ENCODE assay signal across 11 mouse cellular contexts in genomic region chr11:70433951-70434350, GRCm38 (mm10). TPM values are rescaled to one million over a fixed set of nuclear protein-coding genes. Genes with fewer than 3 reads are reported as not detected.
DNase-seq lines count a peak whose midpoint lies in the region; ATAC-seq and TF ChIP-seq lines count a peak whose summit lies in the region.
"Had no signal": no experiment of that assay in that cellular context is flagged by ENCODE, and none has a peak within 500 bp of the region (broad histone marks: within the 10 kb centered on the region; RNA-seq: fewer than 3 reads in every experiment).

No protein-coding gene starts in this region.

- no peak for DNase-seq in heart, adult 2 months
- DNase-seq in CD4-positive helper T cell, adult 2 months (ENCODE audit: low read depth, low spot score): peak; percentile 52
- no peak for DNase-seq in cerebellum, postnatal 4 days (ENCODE audit: low spot score in 2 of 2)
- no peak for DNase-seq in gastrocnemius, adult 18-20 months (ENCODE audit: low spot score)
- DNase-seq in cerebellum, adult 11 months: no peak
- DNase-seq: gastrocnemius, postnatal 36 days; spleen, adult 18-20 months had no signal

- intact Hi-C loops in heart, adult 2 months (cut with DNase I): loop anchor here (1.0 to 5.0 kb wide), 3 partner anchors 15 to 323 kb away; no protein-coding TSS in a partner anchor

- no peak overlapping the region for H3K4me3 ChIP-seq in heart, embryonic 11.5 days (ENCODE audit: low read depth, low read length)
- no peak overlapping the region for H3K4me3 ChIP-seq in heart, adult 2 months
- peak overlapping the region; percentile 73; the same call in 1 of the 2 replicates for H3K4me3 ChIP-seq in forebrain, embryonic 15.5 days
- H3K4me3 ChIP-seq in liver, embryonic 16.5 days (ENCODE audit: low read depth, low read length): peak overlapping the region; percentile 72

- no peak for TF ChIP-seq POLR2A in heart, adult 2 months (IDR thresholded peaks at IDR 0.05; ENCODE audit: insufficient read depth, low read depth, low read length)

- no peak for TF ChIP-seq CTCF in heart, adult 2 months (IDR thresholded peaks at IDR 0.05)

- 0 out of 2 replicates have a peak, but pooled peaks cover 2% of the 10 kb centered on the region for H3K36me3 ChIP-seq in heart, embryonic 11.5 days (ENCODE audit: control insufficient read depth, insufficient read depth, low read length)
- no peaks in the 10 kb centered on the region for H3K36me3 ChIP-seq in heart, adult 2 months (ENCODE audit: control insufficient read depth, insufficient read depth, low read length)
- H3K36me3 ChIP-seq in forebrain, embryonic 15.5 days: peaks cover 30% of the 10 kb centered on the region
- H3K36me3 ChIP-seq in liver, embryonic 16.5 days (ENCODE audit: control insufficient read depth, insufficient read depth): peaks cover 3% of the 10 kb centered on the region

- no peak for TF ChIP-seq EP300 in heart, adult 2 months (IDR thresholded peaks at IDR 0.05; ENCODE audit: insufficient read depth, low read depth, low read length)

- no peak overlapping the region for H3K9ac ChIP-seq in heart, embryonic 11.5 days (ENCODE audit: low read depth, low read length)
- no peak overlapping the region for H3K9ac ChIP-seq in heart, adult 2 months (ENCODE audit: low read depth, low read length)
- H3K9ac ChIP-seq in forebrain, embryonic 15.5 days (replicated peaks): peak overlapping the region; percentile 84; the same call in 1 of the 2 replicates
- 0 out of 2 replicates have a peak overlapping the region, but pooled peaks have one; percentile 16 for H3K9ac ChIP-seq in liver, embryonic 16.5 days (ENCODE audit: low read depth, low read length)

- H3K4me2 ChIP-seq in heart, embryonic 11.5 days: peak overlapping the region; percentile 93
- peak overlapping the region; percentile 73 for H3K4me2 ChIP-seq in forebrain, embryonic 15.5 days (replicated peaks)
- peak overlapping the region; percentile 87 for H3K4me2 ChIP-seq in liver, embryonic 16.5 days (ENCODE audit: low read depth, low read length)

- no peaks in the 10 kb centered on the region for H3K27me3 ChIP-seq in heart, embryonic 11.5 days (ENCODE audit: control insufficient read depth, insufficient read depth, low read length)
- H3K27me3 ChIP-seq in heart, adult 2 months (ENCODE audit: control insufficient read depth, insufficient read depth, low read length): no peaks in the 10 kb centered on the region
- H3K27me3 ChIP-seq in forebrain, embryonic 15.5 days: no peaks in the 10 kb centered on the region
- H3K27me3 ChIP-seq in liver, embryonic 16.5 days (ENCODE audit: control insufficient read depth, insufficient read depth, low read depth, low read length): no peaks in the 10 kb centered on the region

- H3K9me3 ChIP-seq in heart, embryonic 11.5 days (replicated peaks; ENCODE audit: control insufficient read depth, low read length): no peaks in the 10 kb centered on the region
- no peaks in the 10 kb centered on the region for H3K9me3 ChIP-seq in forebrain, embryonic 15.5 days
- no peaks in the 10 kb centered on the region for H3K9me3 ChIP-seq in liver, embryonic 16.5 days (replicated peaks; ENCODE audit: control insufficient read depth, low read length)

- 90% methylated on average over 3 of the region's 3 CpGs for WGBS in heart, embryonic 11.5 days (ENCODE audit: insufficient replicate concordance)
- 95% methylated on average over 3 of the region's 3 CpGs for WGBS in heart, adult 2 months
- 94% methylated on average over 3 of the region's 3 CpGs for WGBS in forebrain, embryonic 15.5 days
- WGBS in liver, embryonic 16.5 days (ENCODE audit: insufficient replicate concordance): 70% methylated on average over 3 of the region's 3 CpGs

- H3K79me2 ChIP-seq in heart, adult 2 months (replicated peaks; ENCODE audit: control insufficient read depth, insufficient read depth, low read length): no peaks in the 10 kb centered on the region

- H3K4me1 ChIP-seq in heart, embryonic 11.5 days (ENCODE audit: control insufficient read depth, insufficient read depth, low read length): peaks cover 12% of the 10 kb centered on the region
- H3K4me1 ChIP-seq in heart, adult 2 months (ENCODE audit: control insufficient read depth, insufficient read depth, low read length): peaks cover 3% of the 10 kb centered on the region; the same call in 1 of the 2 replicates
- H3K4me1 ChIP-seq in forebrain, embryonic 15.5 days: peaks cover 29% of the 10 kb centered on the region
- H3K4me1 ChIP-seq in liver, embryonic 16.5 days (ENCODE audit: control insufficient read depth, low read depth, low read length): peaks cover 15% of the 10 kb centered on the region

- ATAC-seq in heart, embryonic 11.5 days (replicated peaks; ENCODE audit: insufficient number of reproducible peaks, low FRiP score, low TSS enrichment): no peak
- no peak for ATAC-seq in forebrain, embryonic 15.5 days (replicated peaks)
- no peak for ATAC-seq in liver, embryonic 16.5 days (ENCODE audit: low read depth)

- no peak overlapping the region for H3K27ac ChIP-seq in heart, embryonic 11.5 days (ENCODE audit: low read depth, low read length)
- H3K27ac ChIP-seq in heart, adult 2 months: no peak overlapping the region
- H3K27ac ChIP-seq in forebrain, embryonic 15.5 days (replicated peaks): no peak overlapping the region
- H3K27ac ChIP-seq in liver, embryonic 16.5 days (ENCODE audit: low read length): peak overlapping the region; percentile 54
- H3K27ac ChIP-seq: left cerebral cortex, adult 2 months had no signal

RNA-seq across cellular contexts. Expression of gene Arrb2, which starts 1.5 kb away (rescaled TPM):
- 11.6 and 12.9 TPM in 2 replicates for polyA plus RNA-seq in heart, embryonic 11.5 days (2014; fragmentation: Nextera tagmentation; extraction: Ambion mirVana)
- 10 to 100 TPM; 10.2 to 10.8 TPM for total RNA-seq in heart, adult 2 months (2021)
- polyA plus RNA-seq in heart, adult 2 months (2012; rRNA removed): 23.6 and 27.6 TPM in 2 replicates
- polyA plus RNA-seq in forebrain, embryonic 15.5 days (2015; fragmentation: Nextera tagmentation; extraction: Ambion mirVana): 38.1 and 38.4 TPM in 2 replicates
- polyA plus RNA-seq in liver, embryonic 16.5 days (2015; fragmentation: Nextera tagmentation; extraction: Ambion mirVana): 15.0 and 15.8 TPM in 2 replicates
- 1 to 10 TPM; 7.6 to 9.0 TPM for total RNA-seq in gastrocnemius, adult 18-20 months (2021)

RNA-seq across cellular contexts. Expression of gene Med11, which starts 17.8 kb away (rescaled TPM):
- polyA plus RNA-seq in heart, embryonic 11.5 days (2014; fragmentation: Nextera tagmentation; extraction: Ambion mirVana): 28.6 and 31.2 TPM in 2 replicates
- 1 to 10 TPM; 6.6 to 6.7 TPM for total RNA-seq in heart, adult 2 months (2021)
- polyA plus RNA-seq in heart, adult 2 months (2012; rRNA removed): 7.8 and 9.7 TPM in 2 replicates
- 40.2 and 45.0 TPM in 2 replicates for polyA plus RNA-seq in forebrain, embryonic 15.5 days (2015; fragmentation: Nextera tagmentation; extraction: Ambion mirVana)
- polyA plus RNA-seq in liver, embryonic 16.5 days (2015; fragmentation: Nextera tagmentation; extraction: Ambion mirVana): 12.8 and 13.7 TPM in 2 replicates
- total RNA-seq in gastrocnemius, adult 18-20 months (2021): 1 to 10 TPM; 4.2 to 4.9 TPM

RNA-seq across cellular contexts. Expression of gene Pelp1, which starts 24.1 kb away (rescaled TPM):
- polyA plus RNA-seq in heart, embryonic 11.5 days (2014; fragmentation: Nextera tagmentation; extraction: Ambion mirVana): 22.1 and 27.5 TPM in 2 replicates
- total RNA-seq in heart, adult 2 months (2021): 10 to 100 TPM; 17.0 to 20.7 TPM
- 12.4 and 13.0 TPM in 2 replicates for polyA plus RNA-seq in heart, adult 2 months (2012; rRNA removed)
- 33.4 and 37.2 TPM in 2 replicates for polyA plus RNA-seq in forebrain, embryonic 15.5 days (2015; fragmentation: Nextera tagmentation; extraction: Ambion mirVana)
- 11.1 and 13.1 TPM in 2 replicates for polyA plus RNA-seq in liver, embryonic 16.5 days (2015; fragmentation: Nextera tagmentation; extraction: Ambion mirVana)
- 10 to 100 TPM; 17.9 to 19.2 TPM for total RNA-seq in gastrocnemius, adult 18-20 months (2021)

RNA-seq across cellular contexts. Expression of gene Zmynd15, which starts 25.3 kb away (rescaled TPM):
- 1.1 and 1.9 TPM in 2 replicates for polyA plus RNA-seq in heart, embryonic 11.5 days (2014; fragmentation: Nextera tagmentation; extraction: Ambion mirVana)
- total RNA-seq in heart, adult 2 months (2021): 1 to 10 TPM; 1.3 to 2.9 TPM
- polyA plus RNA-seq in heart, adult 2 months (2012; rRNA removed): 3.2 and 3.8 TPM in 2 replicates
- polyA plus RNA-seq in forebrain, embryonic 15.5 days (2015; fragmentation: Nextera tagmentation; extraction: Ambion mirVana): 0.52 and 0.56 TPM in 2 replicates
- polyA plus RNA-seq in liver, embryonic 16.5 days (2015; fragmentation: Nextera tagmentation; extraction: Ambion mirVana): 0.42 and 0.87 TPM in 2 replicates
- total RNA-seq in gastrocnemius, adult 18-20 months (2021): under 1 TPM; 0.19 to 0.25 TPM

RNA-seq across cellular contexts. Expression of gene Cxcl16, which starts 25.8 kb away (rescaled TPM):
- polyA plus RNA-seq in heart, embryonic 11.5 days (2014; fragmentation: Nextera tagmentation; extraction: Ambion mirVana): 6.2 and 7.3 TPM in 2 replicates
- 1 to 10 TPM; 7.9 to 8.8 TPM for total RNA-seq in heart, adult 2 months (2021)
- 17.6 and 20.6 TPM in 2 replicates for polyA plus RNA-seq in heart, adult 2 months (2012; rRNA removed)
- 1.4 and 1.9 TPM in 2 replicates for polyA plus RNA-seq in forebrain, embryonic 15.5 days (2015; fragmentation: Nextera tagmentation; extraction: Ambion mirVana)
- 2.6 and 3.0 TPM in 2 replicates for polyA plus RNA-seq in liver, embryonic 16.5 days (2015; fragmentation: Nextera tagmentation; extraction: Ambion mirVana)
- total RNA-seq in gastrocnemius, adult 18-20 months (2021): 1 to 10 TPM in 1 of 2 experiments, under 1 TPM in 1; 0.73 to 1.2 TPM

Comparison
In these comparisons a context has a peak if more than half of its experiments do, and no peak if none do; other contexts are left out.
1. H3K4me3 ChIP-seq: peak in forebrain, embryonic 15.5 days (single experiment) and liver, embryonic 16.5 days (single experiment); none in heart, embryonic 11.5 days (single experiment) and heart, adult 2 months (single experiment).
2. H3K9ac ChIP-seq: peak in forebrain, embryonic 15.5 days (single experiment) and liver, embryonic 16.5 days (single experiment); none in heart, embryonic 11.5 days (single experiment) and heart, adult 2 months (single experiment).
3. Peak in every context shown above with its lines, with median percentiles within 50 percentile points of each other: H3K4me2 ChIP-seq.